Mouse (Mus musculus) erythroblast, embryonic 14.5 days (primary cell): ENCODE measurements around the gene Esp36.

Source experiments
- GATA1 ChIP-seq: IDR thresholded peaks from 2 replicates; pipeline ENCODE4 v1.6.1; 2012; ENCODE audit warnings: low read length, inconsistent platforms, mixed read lengths
- TAL1 ChIP-seq: IDR thresholded peaks from 3 replicates; pipeline ENCODE4 v1.6.1; 2012; ENCODE audit warnings: low read length, inconsistent platforms, mixed read lengths

DNA sequence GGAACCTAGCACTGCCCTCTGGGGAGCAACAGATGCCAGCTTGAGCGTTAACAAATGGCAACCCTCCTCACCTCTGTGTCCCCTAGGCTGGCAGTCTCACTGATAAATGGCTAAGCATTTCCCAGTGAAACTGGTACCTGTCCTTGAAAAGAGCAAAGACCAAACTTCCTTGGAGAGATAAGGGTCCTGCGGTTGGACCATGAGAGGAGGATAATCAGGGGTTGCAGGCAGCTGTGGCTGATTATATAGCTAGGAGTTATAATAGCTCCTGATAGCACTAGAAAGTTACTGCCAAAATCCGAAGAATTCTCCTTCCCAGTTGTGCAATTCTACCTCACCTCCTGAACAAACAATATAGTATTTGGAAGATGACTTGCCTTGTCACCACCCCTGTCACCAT, 13.8 kb downstream of the Esp36 start:
- TF ChIP-seq GATA1 (no peak), TAL1 (no peak)
